ENCODE assay signal across 8 mouse cellular contexts in genomic region chr2:167060360-167060759, GRCm38 (mm10). TPM values are rescaled to one million over a fixed set of nuclear protein-coding genes. Genes with fewer than 3 reads are reported as not detected.
DNase-seq lines count a peak whose midpoint lies in the region; ATAC-seq and TF ChIP-seq lines count a peak whose summit lies in the region.

No protein-coding gene starts in this region.

- H3K4me1 ChIP-seq in lung, embryonic 14.5 days (ENCODE audit: insufficient read depth): 0 out of 2 replicates have a peak, but pooled peaks cover 4% of the 10 kb centered on the region
- peaks cover 28% of the 10 kb centered on the region for H3K4me1 ChIP-seq in intestine, embryonic 15.5 days (replicated peaks)
- H3K4me1 ChIP-seq in neural tube, embryonic 15.5 days: peaks cover 43% of the 10 kb centered on the region

- no peak overlapping the region for H3K4me3 ChIP-seq in lung, embryonic 14.5 days (ENCODE audit: low read depth, low read length)
- H3K4me3 ChIP-seq in intestine, embryonic 15.5 days (replicated peaks): peak overlapping the region; percentile 18; the same call in 1 of the 2 replicates
- H3K4me3 ChIP-seq in neural tube, embryonic 15.5 days (replicated peaks): no peak overlapping the region

- 57% methylated on average over 3 of the region's 3 CpGs for WGBS in lung, embryonic 14.5 days
- 53% methylated on average over 3 of the region's 3 CpGs for WGBS in intestine, embryonic 15.5 days
- 67% methylated on average over 3 of the region's 3 CpGs for WGBS in neural tube, embryonic 15.5 days

- H3K4me2 ChIP-seq in lung, embryonic 14.5 days: peak overlapping the region; percentile 83; the same call in 1 of the 2 replicates
- peak overlapping the region; percentile 75 for H3K4me2 ChIP-seq in intestine, embryonic 15.5 days (replicated peaks)
- no peak overlapping the region for H3K4me2 ChIP-seq in neural tube, embryonic 15.5 days

- peak; percentile 45 to 70 for DNase-seq in cerebellum, postnatal 10 days
- no peak for DNase-seq in cerebellum, adult 9-10 months
- DNase-seq in lung, embryonic 14.5 days: no peak
- DNase-seq in lung, postnatal 4 days: no peak
- no peak for DNase-seq in T-cell, adult 2 months (ENCODE audit: low spot score)
- DNase-seq in gastrocnemius, postnatal 4 days (ENCODE audit: low spot score in 2 of 2): no peak

- H3K36me3 ChIP-seq in lung, embryonic 14.5 days (ENCODE audit: insufficient read depth): peaks cover 44% of the 10 kb centered on the region
- H3K36me3 ChIP-seq in intestine, embryonic 15.5 days: peaks cover 14% of the 10 kb centered on the region; the same call in 1 of the 2 replicates
- peaks cover 36% of the 10 kb centered on the region for H3K36me3 ChIP-seq in neural tube, embryonic 15.5 days

- no peak for ATAC-seq in lung, embryonic 14.5 days (ENCODE audit: insufficient read depth)
- ATAC-seq in intestine, embryonic 15.5 days: no peak
- ATAC-seq in neural tube, embryonic 15.5 days (ENCODE audit: low FRiP score): no peak

- H3K27ac ChIP-seq in lung, embryonic 14.5 days (ENCODE audit: low read depth): peak overlapping the region; percentile 7; the same call in 1 of the 2 replicates
- peak overlapping the region; percentile 70 for H3K27ac ChIP-seq in intestine, embryonic 15.5 days
- no peak overlapping the region for H3K27ac ChIP-seq in neural tube, embryonic 15.5 days (replicated peaks)

- no peaks in the 10 kb centered on the region for H3K27me3 ChIP-seq in lung, embryonic 14.5 days (ENCODE audit: insufficient read depth, low read length)
- H3K27me3 ChIP-seq in intestine, embryonic 15.5 days (replicated peaks): no peaks in the 10 kb centered on the region
- H3K27me3 ChIP-seq in neural tube, embryonic 15.5 days (replicated peaks): no peaks in the 10 kb centered on the region

- TF ChIP-seq CTCF in lung, embryonic 14.5 days (IDR thresholded peaks at IDR 0.05; ENCODE audit: low read depth): no peak

- H3K9ac ChIP-seq in lung, embryonic 14.5 days: peak overlapping the region; percentile 96; the same call in 1 of the 2 replicates
- H3K9ac ChIP-seq in intestine, embryonic 15.5 days: 0 out of 2 replicates have a peak overlapping the region, but pooled peaks have one; percentile 30
- H3K9ac ChIP-seq in neural tube, embryonic 15.5 days (replicated peaks): 0 out of 2 replicates have a peak overlapping the region, but pooled peaks have one; percentile 9

- no peaks in the 10 kb centered on the region for H3K9me3 ChIP-seq in lung, embryonic 14.5 days (ENCODE audit: low read depth, low read length)
- no peaks in the 10 kb centered on the region for H3K9me3 ChIP-seq in intestine, embryonic 15.5 days
- H3K9me3 ChIP-seq in neural tube, embryonic 15.5 days (replicated peaks): no peaks in the 10 kb centered on the region

RNA-seq across cellular contexts. Expression of gene Znfx1, which starts 2.5 kb away (rescaled TPM):
- 7.0 and 8.9 TPM in 2 replicates for polyA plus RNA-seq in lung, embryonic 14.5 days (2014; fragmentation: Nextera tagmentation; extraction: Ambion mirVana)
- 7.7 and 7.8 TPM in 2 replicates for polyA plus RNA-seq in intestine, embryonic 15.5 days (2015; fragmentation: Nextera tagmentation; extraction: Ambion mirVana)
- 8.4 and 8.8 TPM in 2 replicates for polyA plus RNA-seq in neural tube, embryonic 15.5 days (2015; fragmentation: Nextera tagmentation; extraction: Ambion mirVana)
- total RNA-seq in gastrocnemius, postnatal 4 days (2021): 10 to 100 TPM; 17.9 to 18.6 TPM

RNA-seq across cellular contexts. Expression of gene Ddx27, which starts 45.4 kb away (rescaled TPM):
- 46.3 and 52.6 TPM in 2 replicates for polyA plus RNA-seq in lung, embryonic 14.5 days (2014; fragmentation: Nextera tagmentation; extraction: Ambion mirVana)
- polyA plus RNA-seq in intestine, embryonic 15.5 days (2015; fragmentation: Nextera tagmentation; extraction: Ambion mirVana): 45.9 and 47.7 TPM in 2 replicates
- 32.5 and 42.8 TPM in 2 replicates for polyA plus RNA-seq in neural tube, embryonic 15.5 days (2015; fragmentation: Nextera tagmentation; extraction: Ambion mirVana)
- total RNA-seq in gastrocnemius, postnatal 4 days (2021): 10 to 100 TPM; 19.1 to 22.9 TPM

Comparison
In these comparisons a context has a peak if more than half of its experiments do, and no peak if none do; other contexts are left out.
1. DNase-seq: peak in cerebellum, postnatal 10 days (2 of 2); none in cerebellum, adult 9-10 months (single experiment), lung, embryonic 14.5 days (single experiment), lung, postnatal 4 days (0 of 2), T-cell, adult 2 months (single experiment) and gastrocnemius, postnatal 4 days (0 of 2).
2. H3K9ac ChIP-seq: peak in every context shown above with its lines; median percentile 96 in lung, embryonic 14.5 days; 30 in intestine, embryonic 15.5 days; 9 in neural tube, embryonic 15.5 days.